Mouse (Mus musculus) v-Abl transformed pro-B cells (cell line): ENCODE results near the gene Pgm2l1.

Source experiments
- in situ Hi-C, 2 experiments: fragments of 400-800 bp; cut with MboI; formaldehyde crosslinking; loops; one replicate each; pipeline ENCODE4 v1.15.1; 2025; ENCODE audit not compliant: unreplicated experiment in 2 of 2

Pgm2l1 gene

DNA sequence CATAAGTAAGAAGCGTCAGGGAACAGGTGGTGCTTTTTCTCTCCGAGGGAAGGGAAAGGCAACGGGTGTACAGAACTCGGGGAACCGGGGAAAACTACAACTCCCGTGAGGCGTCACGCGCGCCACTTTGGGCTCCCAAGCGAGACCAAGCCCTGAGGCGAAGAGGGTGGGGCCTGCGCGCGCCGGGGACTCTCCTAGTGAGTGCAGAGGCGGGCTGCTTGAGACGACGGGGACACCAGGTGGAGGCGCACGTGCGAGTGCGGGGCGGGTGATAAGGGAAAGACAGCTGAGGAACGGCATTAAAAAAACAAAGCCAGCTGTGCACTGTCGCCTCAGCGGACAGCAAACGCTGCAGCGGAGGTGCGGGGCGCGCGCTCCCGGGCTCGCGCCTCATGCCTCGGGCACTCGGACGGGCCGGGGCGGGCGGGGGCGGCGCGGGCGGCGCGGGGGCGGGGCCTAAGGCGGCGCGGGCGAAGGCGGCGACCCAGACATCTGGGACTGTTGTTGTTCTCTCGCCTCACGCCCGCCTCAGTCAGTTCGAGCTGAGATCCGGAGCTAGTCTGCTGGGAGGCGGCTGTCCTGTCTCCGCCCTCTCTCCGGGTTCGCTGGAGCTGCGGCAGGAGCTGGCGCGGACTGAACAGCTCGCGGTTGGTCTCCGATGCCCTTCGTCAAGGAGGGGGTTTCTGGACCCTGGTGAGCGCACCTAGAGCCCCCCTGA lies at the start of gene Pgm2l1:
Pgm2l1 (plus strand) TSS at position 237 of the 718 bp plus-strand sequence.
- in situ Hi-C loops: no loop called here

DNA sequence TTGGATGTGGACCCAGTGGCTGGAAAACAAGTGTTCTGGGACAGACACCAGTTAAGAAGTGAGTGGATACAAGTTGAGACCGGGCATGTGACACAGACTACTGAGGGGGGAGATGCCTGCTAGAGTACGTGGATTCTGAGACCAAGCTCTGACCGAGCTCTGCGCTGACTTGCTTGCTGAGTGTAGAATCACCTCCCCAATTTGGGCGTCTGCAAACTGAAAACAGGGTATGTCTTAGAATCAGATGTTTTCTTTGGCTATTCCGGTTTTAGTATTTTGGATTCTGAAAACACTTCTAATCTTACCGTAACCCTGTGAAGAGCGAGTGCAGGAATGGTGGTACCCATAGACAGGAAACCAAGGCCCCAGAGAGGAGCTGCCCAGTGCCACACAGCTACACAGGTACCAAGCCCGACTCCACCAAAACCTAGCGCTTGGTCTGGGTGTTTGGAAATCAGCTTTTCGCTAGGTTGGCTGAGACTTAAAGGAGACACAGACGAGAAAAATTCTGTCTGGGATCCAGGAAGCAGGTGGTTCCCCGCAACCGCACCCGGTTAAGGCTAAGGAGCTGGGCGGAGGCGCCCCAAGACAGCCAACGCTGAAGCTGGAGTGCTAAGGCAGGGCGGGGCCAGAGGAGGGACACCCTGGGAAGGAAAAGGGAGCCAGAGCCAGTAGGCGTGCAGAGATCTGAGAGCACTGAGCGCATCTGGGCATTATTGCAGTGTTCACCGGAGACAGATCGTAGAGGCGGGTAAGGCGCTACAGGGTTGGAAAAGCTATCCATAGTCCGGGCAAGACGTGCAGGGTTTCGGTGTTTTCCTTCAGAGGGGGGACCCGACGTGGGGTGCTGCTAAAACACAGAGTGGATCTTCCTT lies 48.9 kb upstream of the Pgm2l1 start:
- in situ Hi-C loops: loop anchor here in 1 of 2 experiments (10.0 kb wide), 1 partner anchor 163 kb away; no protein-coding TSS in a partner anchor

DNA sequence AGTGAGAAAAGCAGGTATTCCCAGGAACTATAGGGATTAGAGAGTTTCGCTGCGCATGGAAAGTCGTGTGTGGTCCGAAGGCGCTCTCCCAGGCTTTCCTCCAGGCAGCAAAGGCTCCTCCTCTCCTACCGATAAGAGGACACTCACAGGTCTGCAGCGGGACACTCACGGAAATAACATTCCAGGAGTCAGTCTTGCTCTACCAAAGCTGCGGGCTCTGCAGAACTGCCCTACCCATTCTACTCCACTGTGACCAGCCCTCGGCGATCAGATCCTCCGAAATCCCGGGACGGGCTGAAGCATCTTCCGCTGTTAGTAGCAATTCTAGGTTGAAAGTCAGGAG lies 48.3 kb upstream of the Pgm2l1 start:
- in situ Hi-C loops: loop anchor here in 1 of 2 experiments (10.0 kb wide), 1 partner anchor 164 kb away; no protein-coding TSS in a partner anchor

DNA sequence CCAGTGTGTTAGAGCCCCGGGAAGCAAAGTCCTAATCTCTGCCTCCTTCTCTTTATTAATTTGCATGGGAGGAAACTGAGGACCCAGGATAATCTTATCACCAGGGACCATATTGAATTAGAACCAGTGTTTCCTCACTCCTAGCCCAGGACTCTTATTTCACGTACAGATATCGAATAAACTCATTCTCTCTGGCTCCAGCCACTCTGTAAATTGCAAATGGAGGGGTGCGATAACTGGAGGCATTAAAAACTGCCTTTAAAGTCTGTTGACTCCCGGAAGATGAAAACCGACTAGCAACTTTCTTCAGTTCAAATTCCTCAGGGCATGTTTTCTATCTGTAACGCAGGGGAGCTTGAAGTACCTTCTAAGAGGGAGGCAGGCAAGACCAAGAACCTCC lies 47.8 kb upstream of the Pgm2l1 start:
- in situ Hi-C loops: loop anchor here in 1 of 2 experiments (10.0 kb wide), 1 partner anchor 165 kb away; no protein-coding TSS in a partner anchor

DNA sequence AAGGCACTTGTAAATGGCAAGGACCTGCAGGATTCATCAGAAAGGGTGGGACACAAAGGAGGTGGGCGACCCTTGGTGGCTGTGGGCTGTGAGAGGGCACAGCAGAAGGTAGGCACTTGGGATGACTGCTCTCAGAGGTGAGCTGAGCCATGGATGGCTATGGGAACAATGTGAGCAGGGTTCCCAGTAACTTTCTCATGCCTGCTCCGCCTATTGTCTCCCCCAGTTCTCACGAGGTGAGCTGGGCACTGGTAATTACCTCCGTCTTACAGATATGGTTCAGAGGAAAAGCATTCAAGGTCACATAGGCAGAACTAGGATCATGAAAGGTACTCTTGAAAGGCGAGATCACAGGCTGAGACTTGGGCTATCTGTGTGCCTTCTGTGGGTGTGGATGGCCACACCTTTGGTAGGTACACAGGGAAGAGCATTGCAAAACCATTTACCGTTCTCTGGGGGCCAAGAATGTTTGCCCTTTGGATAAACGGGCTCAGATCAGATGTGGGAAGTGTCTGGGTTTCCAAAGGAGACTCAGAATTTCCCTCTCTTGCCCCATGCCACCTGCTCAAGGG lies 47.3 kb upstream of the Pgm2l1 start:
- in situ Hi-C loops: loop anchor here (5.0 to 10.0 kb wide), 2 partner anchors 53 to 165 kb away; no protein-coding TSS in a partner anchor

DNA sequence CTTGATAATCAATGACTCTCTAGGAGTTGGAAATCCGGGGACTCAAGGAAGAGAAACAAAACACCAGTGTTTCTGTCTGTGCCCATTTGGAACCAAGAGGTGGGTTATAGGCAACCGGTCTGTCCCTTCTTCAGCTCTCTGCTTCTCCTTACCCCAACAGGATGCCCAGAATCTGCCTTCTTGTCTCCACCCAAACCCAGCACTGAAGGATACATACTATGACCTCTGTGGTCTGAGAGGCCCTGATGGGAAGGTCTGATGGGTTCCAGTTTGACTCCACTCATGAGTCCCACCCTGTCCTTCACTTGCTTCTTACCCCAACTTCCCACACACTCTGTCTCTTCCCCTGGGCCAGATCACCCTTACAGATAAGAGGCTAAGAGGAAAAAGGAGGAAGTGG lies 46.0 kb upstream of the Pgm2l1 start:
- in situ Hi-C loops: loop anchor here in 1 of 2 experiments (5.0 kb wide), 1 partner anchor 54 kb away; no protein-coding TSS in a partner anchor

DNA sequence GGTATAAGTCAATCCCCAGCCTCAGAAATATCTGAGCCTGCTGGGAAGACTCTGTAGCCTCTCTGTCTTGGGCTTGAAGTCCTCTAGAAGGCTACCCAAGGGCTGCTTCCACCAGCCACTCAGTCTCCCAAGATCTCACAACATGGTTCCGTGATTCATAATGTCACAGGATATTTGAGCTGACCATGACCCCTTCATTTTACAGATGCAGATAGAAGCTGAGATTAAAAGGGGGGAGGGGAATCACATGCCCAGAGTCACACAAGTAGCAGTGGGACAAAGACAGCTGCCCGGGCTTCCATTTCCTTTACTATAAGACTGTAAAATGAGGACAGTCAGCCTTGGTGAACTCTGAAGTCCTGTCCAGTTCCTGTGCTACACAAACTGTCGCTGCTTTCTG lies 45.6 kb upstream of the Pgm2l1 start:
- in situ Hi-C loops: loop anchor here in 1 of 2 experiments (5.0 kb wide), 1 partner anchor 54 kb away; no protein-coding TSS in a partner anchor

DNA sequence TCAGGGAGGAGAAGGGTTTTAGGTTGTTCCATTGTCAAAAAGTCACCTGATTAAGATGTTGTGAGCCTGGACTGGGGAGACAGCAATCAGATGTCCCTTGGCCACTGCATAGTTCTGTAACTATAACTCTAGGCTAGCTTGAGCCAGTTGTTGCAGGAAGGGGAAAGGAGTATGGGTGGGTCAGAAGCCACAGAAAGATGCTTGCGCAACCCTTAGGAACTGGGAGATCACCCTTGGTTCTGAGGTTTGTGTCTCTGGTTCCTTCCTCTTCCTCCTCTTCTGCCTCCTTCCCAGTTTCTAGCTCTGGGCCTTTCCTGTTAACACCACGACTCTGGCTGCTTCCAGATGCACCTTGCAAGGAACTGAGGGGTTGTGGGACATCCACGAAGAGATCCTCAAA lies 44.8 kb upstream of the Pgm2l1 start:
- in situ Hi-C loops: loop anchor here in 1 of 2 experiments (5.0 kb wide), 1 partner anchor 55 kb away; no protein-coding TSS in a partner anchor

DNA sequence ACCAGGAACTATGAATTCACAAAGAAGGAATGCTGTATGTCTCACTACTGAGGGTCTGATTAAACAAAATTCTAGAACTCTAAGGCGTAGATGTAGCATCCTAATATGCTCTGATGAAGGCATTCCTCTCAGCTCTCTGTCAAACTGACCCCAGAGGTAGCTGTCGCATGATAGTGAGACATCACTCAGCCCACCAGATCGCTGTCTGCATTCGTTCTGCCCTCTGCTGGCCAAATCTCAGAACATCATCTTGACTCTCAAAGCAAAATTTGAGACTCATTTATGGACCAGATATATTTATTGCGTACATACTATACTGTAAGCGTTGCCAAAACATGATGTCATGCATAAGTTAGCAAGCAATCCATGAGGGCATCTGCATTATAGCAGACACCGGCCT lies 39.6 kb upstream of the Pgm2l1 start:
- in situ Hi-C loops: no loop called here

DNA sequence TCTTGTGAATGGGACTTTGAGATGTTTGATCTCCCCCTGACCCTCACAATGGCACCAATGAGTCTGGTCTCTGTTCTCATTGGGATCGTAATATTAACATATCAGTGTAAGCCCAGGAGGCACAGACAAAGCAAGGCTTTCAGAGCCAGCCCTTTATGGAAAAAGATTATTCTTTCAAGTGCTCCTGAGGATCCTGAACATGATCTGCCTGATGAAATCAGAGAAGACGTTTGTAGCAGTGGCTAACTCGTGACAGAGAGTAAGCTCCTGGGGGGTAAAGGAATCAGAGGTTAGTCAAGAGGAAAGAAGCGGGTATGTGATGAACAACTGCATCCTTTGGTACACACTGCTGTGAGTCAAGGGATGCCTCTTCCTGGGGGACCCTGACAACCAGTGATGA lies 37.0 kb upstream of the Pgm2l1 start:
- in situ Hi-C loops: loop anchor here (5.0 kb wide), 1 partner anchor 47 kb away; no protein-coding TSS in a partner anchor

DNA sequence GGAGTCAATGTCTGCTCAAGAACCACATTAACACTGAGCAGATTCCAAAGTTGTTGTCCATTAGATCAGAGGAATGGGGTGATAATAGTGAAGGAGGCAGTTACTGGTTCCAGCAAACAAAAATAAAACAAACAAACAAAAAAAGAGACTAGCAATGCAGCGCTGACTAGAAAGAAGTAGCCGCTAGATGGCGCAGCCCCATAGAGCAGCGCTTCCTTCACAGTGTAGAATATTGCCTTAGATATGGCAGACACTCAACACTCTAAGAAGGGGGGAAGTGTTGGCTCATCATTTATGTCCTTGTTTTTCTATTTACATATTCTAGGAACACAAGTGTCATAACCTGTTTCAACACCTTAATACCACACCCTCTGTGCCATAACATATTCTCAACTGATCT lies 36.4 kb upstream of the Pgm2l1 start:
- in situ Hi-C loops: loop anchor here (5.0 kb wide), 1 partner anchor 47 kb away; no protein-coding TSS in a partner anchor

DNA sequence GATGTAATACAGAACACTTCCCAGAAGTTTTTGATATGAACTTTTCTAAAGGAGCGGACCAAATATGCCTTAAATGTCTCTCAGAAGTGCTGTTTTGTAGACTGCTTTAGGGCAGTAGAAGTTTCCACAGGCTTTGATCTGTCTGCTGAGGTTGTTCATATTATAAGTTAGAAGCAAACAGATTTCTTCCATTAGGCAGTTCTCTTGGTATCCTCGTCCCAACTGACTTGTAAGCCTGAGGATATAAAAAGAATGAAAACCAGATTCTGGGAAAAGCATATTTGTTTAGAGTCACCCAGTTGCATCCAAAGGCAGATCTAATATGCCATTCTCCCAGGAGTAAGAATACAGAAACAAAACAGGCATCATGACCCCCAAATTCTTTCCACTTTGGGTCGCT lies 26.0 kb upstream of the Pgm2l1 start:
- in situ Hi-C loops: no loop called here

DNA sequence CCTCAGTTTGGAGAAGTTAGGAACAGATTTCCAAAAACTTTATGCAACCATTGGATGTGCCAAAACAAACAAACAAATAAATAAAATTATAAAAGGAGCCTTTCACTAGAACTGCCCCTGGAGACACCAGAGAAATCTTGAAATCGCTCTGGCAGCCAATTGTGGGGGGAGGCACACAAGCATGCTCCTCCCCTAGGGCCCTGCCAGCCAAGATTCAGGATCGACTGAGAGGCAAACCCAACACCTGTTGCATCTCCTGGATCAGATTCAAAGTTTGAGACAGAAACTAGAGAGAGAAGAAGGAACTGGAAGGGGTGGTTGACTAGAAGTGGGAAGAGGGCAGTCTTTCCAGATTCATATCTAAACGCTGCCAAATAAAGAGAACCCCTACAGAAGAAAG lies 23.6 kb upstream of the Pgm2l1 start:
- in situ Hi-C loops: no loop called here

DNA sequence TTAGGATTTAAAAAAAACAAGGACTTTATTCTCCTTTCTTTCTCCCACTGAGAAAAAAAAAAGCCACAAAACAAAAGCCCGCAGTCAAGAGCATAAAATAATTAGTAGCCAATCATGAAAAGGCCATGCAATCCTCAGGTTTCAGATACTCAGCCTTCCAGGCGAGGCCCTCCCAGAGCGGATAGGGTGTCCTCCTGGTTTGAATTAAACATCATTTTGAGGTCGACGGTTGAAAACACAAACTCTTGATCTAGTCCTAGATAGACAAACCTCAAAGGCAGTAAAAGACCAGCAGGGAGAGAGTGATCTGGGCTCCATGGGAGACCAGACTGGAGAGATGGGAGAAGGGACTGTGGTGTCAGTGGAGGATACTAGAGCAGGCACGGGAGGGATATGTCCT lies 22.3 kb upstream of the Pgm2l1 start:
- in situ Hi-C loops: no loop called here

DNA sequence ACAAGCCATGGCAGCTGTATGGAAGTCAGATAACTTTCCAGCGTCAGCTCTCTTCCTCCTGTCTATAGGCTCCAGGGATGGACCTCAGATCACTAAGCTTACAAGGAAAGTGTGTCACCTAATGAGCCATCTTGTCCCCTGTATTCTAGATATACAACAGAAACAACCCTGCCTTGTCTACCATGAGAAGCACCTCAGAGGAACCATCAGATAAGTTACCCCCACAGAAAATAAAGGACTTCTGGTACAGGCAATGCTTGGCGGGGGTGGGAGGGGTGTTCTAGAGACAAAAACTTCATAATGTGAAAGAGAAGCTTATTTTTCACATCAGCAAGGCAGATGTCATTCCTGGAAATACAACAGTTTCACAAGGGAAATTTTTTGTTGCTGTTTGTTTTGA lies 21.1 kb upstream of the Pgm2l1 start:
- in situ Hi-C loops: no loop called here

DNA sequence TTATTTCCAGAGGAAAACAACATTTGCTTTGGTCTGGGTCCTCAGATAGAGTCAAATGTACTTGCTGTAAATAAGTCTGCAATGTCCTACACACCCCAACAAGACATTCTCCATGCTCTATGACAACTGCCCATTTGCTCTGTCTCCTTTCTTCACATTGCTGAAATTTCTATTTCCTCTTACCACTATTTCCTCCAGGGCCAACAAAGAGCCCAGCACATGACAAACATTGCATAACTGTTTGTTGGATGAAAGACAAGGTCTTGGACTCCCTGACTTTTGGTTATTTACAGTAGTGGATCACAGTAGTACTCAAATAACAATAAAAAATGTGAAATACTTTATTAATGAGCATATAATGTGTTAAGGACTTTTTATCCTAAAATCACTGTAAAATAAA lies 19.3 kb upstream of the Pgm2l1 start:
- in situ Hi-C loops: no loop called here

DNA sequence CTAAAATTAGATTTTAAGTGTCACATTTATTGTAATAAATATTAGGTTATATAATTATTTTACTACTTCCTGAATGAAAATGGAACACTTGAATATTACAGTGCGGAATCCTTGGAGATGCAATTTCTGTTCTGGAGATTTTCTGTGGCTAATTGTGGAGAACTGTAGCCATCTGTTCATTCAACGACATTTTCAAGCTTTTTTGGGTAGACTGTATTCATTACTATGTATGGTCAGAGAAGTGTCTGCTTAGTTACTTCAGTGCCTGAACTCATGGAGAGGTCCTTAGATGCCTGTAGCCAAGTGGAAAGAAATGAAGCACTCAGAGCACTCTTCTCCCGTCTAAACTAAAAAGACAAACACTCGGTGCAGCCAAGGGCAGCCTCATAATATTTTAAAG lies 12.9 kb upstream of the Pgm2l1 start:
- in situ Hi-C loops: no loop called here

DNA sequence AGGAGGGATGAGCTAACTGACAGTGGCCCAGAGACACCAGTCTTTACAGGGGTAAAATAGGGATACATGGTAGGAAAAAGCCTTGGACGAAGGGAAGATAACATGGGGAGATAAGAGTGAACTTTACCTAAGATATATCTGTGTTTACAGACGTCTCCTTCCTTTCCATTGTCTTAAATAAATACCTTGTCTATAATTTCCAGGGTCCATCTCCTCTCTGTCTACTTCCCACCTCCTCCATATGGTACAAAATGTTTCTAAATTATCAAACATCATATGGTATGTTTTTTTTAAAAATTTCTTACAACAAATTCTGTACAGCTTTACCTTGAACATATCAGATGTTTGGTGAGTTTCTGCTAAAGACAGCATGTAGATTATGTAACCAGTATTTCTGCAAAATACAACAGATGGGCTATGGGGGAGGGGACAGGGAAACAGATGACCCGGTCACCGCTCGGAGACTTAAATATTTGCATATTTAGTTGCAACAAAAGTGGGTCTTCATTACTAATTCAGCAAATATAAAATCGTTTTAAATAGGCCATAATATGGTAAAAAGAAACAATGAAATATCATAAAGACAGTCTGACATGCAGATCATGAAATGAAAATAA lies 12.0 kb upstream of the Pgm2l1 start:
- in situ Hi-C loops: no loop called here

DNA sequence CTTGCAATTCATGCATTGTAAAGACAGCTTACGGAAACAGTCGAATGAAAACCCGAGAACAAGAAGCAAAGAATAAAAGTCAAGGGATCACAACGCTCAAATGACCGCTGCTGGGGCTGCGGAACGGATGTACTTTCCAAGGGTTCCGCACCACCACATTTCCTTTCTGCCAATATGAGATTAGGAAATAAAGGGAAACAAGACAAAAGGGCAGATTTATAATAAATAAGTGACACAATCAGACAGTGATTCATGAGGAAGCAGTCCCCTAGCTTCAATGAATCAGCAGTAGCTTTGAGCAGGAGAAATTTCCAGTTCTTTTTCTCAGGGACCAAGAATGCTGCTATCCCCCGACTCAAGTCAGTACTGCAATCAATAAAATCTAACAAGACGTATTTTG lies 11.2 kb upstream of the Pgm2l1 start:
- in situ Hi-C loops: no loop called here
